Mouse (Mus musculus): Measurements from ENCODE around the gene Themis3. TPM values are rescaled to one million over a fixed set of nuclear protein-coding genes. Genes with fewer than 3 reads are reported as not detected.
"Not testable (repeated sequence)": the region's sequence is repeated elsewhere in the genome, so short reads cannot be mapped to it uniquely, and the experiment has no call there.

Themis3 gene
- polyA plus RNA-seq, 1 experiment: not detected

- H3ac ChIP-seq (ENCODE audit: control insufficient read depth, insufficient read length): no peak overlapping the region
- no peaks in the 10 kb centered on the region for H3K79me2 ChIP-seq (ENCODE audit: control insufficient read depth, insufficient read depth)
- H3K27me3 ChIP-seq (ENCODE audit: control insufficient read depth, insufficient read depth, insufficient read length): no peaks in the 10 kb centered on the region
- no peak overlapping the region for H3K4me2 ChIP-seq (ENCODE audit: low read depth)
- no peak for TF ChIP-seq TCF3 (IDR thresholded peaks at IDR 0.05; ENCODE audit: insufficient read length, low read depth)
- TF ChIP-seq MYOD1 (IDR thresholded peaks at IDR 0.05; ENCODE audit: control insufficient read depth in 1 of 3, insufficient read length in 2 of 3, low read depth in 2 of 3): no peak
- no peak for TF ChIP-seq E2F4 (IDR thresholded peaks at IDR 0.05; ENCODE audit: insufficient read depth)
- TF ChIP-seq POLR2AphosphoS2 (IDR thresholded peaks at IDR 0.05; ENCODE audit: insufficient read length, low read depth): no peak
- TF ChIP-seq REST (IDR thresholded peaks at IDR 0.05; ENCODE audit: insufficient read depth, insufficient read length): no peak
- no peak for TF ChIP-seq CEBPB (IDR thresholded peaks at IDR 0.05; ENCODE audit: insufficient read depth, poor library complexity, severe bottlenecking)
- no peak for TF ChIP-seq POLR2A (IDR thresholded peaks at IDR 0.05; ENCODE audit: insufficient read length, low read depth)
- TF ChIP-seq TCF12 (IDR thresholded peaks at IDR 0.05; ENCODE audit: insufficient read depth, poor library complexity, severe bottlenecking): no peak
- no peak overlapping the region for H3K4me3 ChIP-seq
- no peaks in the 10 kb centered on the region for H3K36me3 ChIP-seq (ENCODE audit: control insufficient read depth, insufficient read depth)
These were observed 43.9 kb downstream of the Themis3 start for GRCm38 (mm10) chr17:66550486-66550885.

- no peak overlapping the region for H3K4me3 ChIP-seq
- no peaks in the 10 kb centered on the region for H3K79me2 ChIP-seq (ENCODE audit: control insufficient read depth, insufficient read depth)
- H3K36me3 ChIP-seq (ENCODE audit: control insufficient read depth, insufficient read depth): no peaks in the 10 kb centered on the region
- TF ChIP-seq CEBPB (IDR thresholded peaks at IDR 0.05; ENCODE audit: insufficient read depth, poor library complexity, severe bottlenecking) (no peak), TCF12 (IDR thresholded peaks at IDR 0.05; ENCODE audit: insufficient read depth, poor library complexity, severe bottlenecking) (no peak), E2F4 (IDR thresholded peaks at IDR 0.05; ENCODE audit: insufficient read depth) (no peak), POLR2A (IDR thresholded peaks at IDR 0.05; ENCODE audit: insufficient read length, low read depth) (no peak), USF1 (IDR thresholded peaks at IDR 0.05; ENCODE audit: low read depth) (no peak), MYOD1 (IDR thresholded peaks at IDR 0.05; ENCODE audit: control insufficient read depth in 1 of 3, insufficient read length in 2 of 3, low read depth in 2 of 3) (no peak), TCF3 (IDR thresholded peaks at IDR 0.05; ENCODE audit: insufficient read length, low read depth) (no peak), POLR2AphosphoS2 (IDR thresholded peaks at IDR 0.05; ENCODE audit: insufficient read length, low read depth) (no peak), REST (IDR thresholded peaks at IDR 0.05; ENCODE audit: insufficient read depth, insufficient read length) (no peak), MYOG (IDR thresholded peaks at IDR 0.05; ENCODE audit: control insufficient read depth in 1 of 3, insufficient read depth in 1 of 3, insufficient read length in 2 of 3, low read depth in 2 of 3) (no peak), SRF (IDR thresholded peaks at IDR 0.05; ENCODE audit: control insufficient read depth, insufficient read length, low read depth) (no peak), MAX (IDR thresholded peaks at IDR 0.05; ENCODE audit: low read depth) (no peak)
- peaks cover 6% of the 10 kb centered on the region for H3K27me3 ChIP-seq (ENCODE audit: control insufficient read depth, insufficient read depth, insufficient read length)
- no peak overlapping the region for H3K4me2 ChIP-seq (ENCODE audit: low read depth)
- no peak overlapping the region for H3ac ChIP-seq (ENCODE audit: control insufficient read depth, insufficient read length)
These were observed 62.1 kb downstream of the Themis3 start for GRCm38 (mm10) chr17:66532285-66532684.

GRCm38 (mm10) chr17:66523396-66523795 is 71.0 kb downstream of the Themis3 start:
- Histone ChIP-seq H3K27me3 (ENCODE audit: control insufficient read depth, insufficient read depth, insufficient read length) (no peaks in the 10 kb centered on the region), H3ac (ENCODE audit: control insufficient read depth, insufficient read length) (no peak overlapping the region), H3K4me3 (no peak overlapping the region), H3K4me2 (ENCODE audit: low read depth) (no peak overlapping the region), H3K79me2 (ENCODE audit: control insufficient read depth, insufficient read depth) (peaks cover 8% of the 10 kb centered on the region), H3K36me3 (ENCODE audit: control insufficient read depth, insufficient read depth) (no peaks in the 10 kb centered on the region)
- TF ChIP-seq REST (IDR thresholded peaks at IDR 0.05; ENCODE audit: insufficient read depth, insufficient read length) (no peak), MYOD1 (IDR thresholded peaks at IDR 0.05; ENCODE audit: control insufficient read depth in 1 of 3, insufficient read length in 2 of 3, low read depth in 2 of 3) (peak in 1 of 3 experiments; percentile 41)

- H3K4me3 ChIP-seq; H3K27me3 ChIP-seq (ENCODE audit: control insufficient read depth, insufficient read depth, insufficient read length); H3ac ChIP-seq (ENCODE audit: control insufficient read depth, insufficient read length); H3K4me2 ChIP-seq (ENCODE audit: low read depth); H3K36me3 ChIP-seq (ENCODE audit: control insufficient read depth, insufficient read depth): not testable (repeated sequence)
- peaks cover 16% of the 10 kb centered on the region for H3K79me2 ChIP-seq (ENCODE audit: control insufficient read depth, insufficient read depth)
These were observed 71.8 kb downstream of the Themis3 start for GRCm38 (mm10) chr17:66522631-66523030.

- peak; percentile 61 for TF ChIP-seq SRF (IDR thresholded peaks at IDR 0.05; ENCODE audit: control insufficient read depth, insufficient read length, low read depth)
- no peak for TF ChIP-seq USF1 (IDR thresholded peaks at IDR 0.05; ENCODE audit: low read depth)
- no peak for TF ChIP-seq TCF3 (IDR thresholded peaks at IDR 0.05; ENCODE audit: insufficient read length, low read depth)
- no peak for TF ChIP-seq MAX (IDR thresholded peaks at IDR 0.05; ENCODE audit: low read depth)
- TF ChIP-seq MYOD1 (IDR thresholded peaks at IDR 0.05; ENCODE audit: control insufficient read depth in 1 of 3, insufficient read length in 2 of 3, low read depth in 2 of 3): peak in 1 of 3 experiments; percentile 51
- peak; percentile 63 for TF ChIP-seq POLR2A (IDR thresholded peaks at IDR 0.05; ENCODE audit: insufficient read length, low read depth)
- TF ChIP-seq REST (IDR thresholded peaks at IDR 0.05; ENCODE audit: insufficient read depth, insufficient read length): no peak
- peak; percentile 68 for TF ChIP-seq POLR2AphosphoS2 (IDR thresholded peaks at IDR 0.05; ENCODE audit: insufficient read length, low read depth)
- no peak for TF ChIP-seq TCF12 (IDR thresholded peaks at IDR 0.05; ENCODE audit: insufficient read depth, poor library complexity, severe bottlenecking)
- no peak for TF ChIP-seq E2F4 (IDR thresholded peaks at IDR 0.05; ENCODE audit: insufficient read depth)
- TF ChIP-seq CEBPB (IDR thresholded peaks at IDR 0.05; ENCODE audit: insufficient read depth, poor library complexity, severe bottlenecking): no peak
- peak in 2 of 3 experiments; percentile 36 to 57 for TF ChIP-seq MYOG (IDR thresholded peaks at IDR 0.05; ENCODE audit: control insufficient read depth in 1 of 3, insufficient read depth in 1 of 3, insufficient read length in 2 of 3, low read depth in 2 of 3)
- peak within 1 kb of the TSS; percentile 93 for H3K4me2 ChIP-seq (ENCODE audit: low read depth)
- H3K4me3 ChIP-seq: peak within 1 kb of the TSS; percentile 78
- H3K36me3 ChIP-seq (ENCODE audit: control insufficient read depth, insufficient read depth): no peaks in the 10 kb centered on the region
- no peaks in the 10 kb centered on the region for H3K27me3 ChIP-seq (ENCODE audit: control insufficient read depth, insufficient read depth, insufficient read length)
- peaks cover 43% of the 10 kb centered on the region for H3K79me2 ChIP-seq (ENCODE audit: control insufficient read depth, insufficient read depth)
- peak within 1 kb of the TSS; percentile 60 for H3ac ChIP-seq (ENCODE audit: control insufficient read depth, insufficient read length)
These were observed 74.6 kb downstream of the Themis3 start, which contains the start of gene Rab12 for GRCm38 (mm10) chr17:66519554-66520553. Rab12 (minus strand) TSS chr17:66519729.
